Mouse (Mus musculus): ENCODE measurements around the gene Serpina3i. TPM values are rescaled to one million over a fixed set of nuclear protein-coding genes. Genes with fewer than 3 reads are reported as not detected.
A peak's percentile ranks its signal among the peaks of the same experiment; 100 is the strongest.

The Serpina3i gene
- total and polyA plus RNA-seq, 3 experiments = not detected

- H3K36me3 ChIP-seq (replicated peaks in 1 of 2; ENCODE audit: control insufficient read depth in 1 of 2, insufficient read depth in 1 of 2, low read length in 1 of 2) = no peaks in the 10 kb centered on the region
- in situ Hi-C loops (cut with MboI; ENCODE audit: low pct_ligation_motif_present, low pct_unique_long_range_greater_than_20kb, low sequenced_read_pairs) (no loop called here), dilution Hi-C loops (cut with MboI; ENCODE audit: extremely low pct_ligation_motif_present, extremely low pct_unique_long_range_greater_than_20kb, low sequenced_read_pairs) (no loop called here)
- H3K9me3 ChIP-seq (replicated peaks; ENCODE audit: low read length) = peaks cover 3% of the 10 kb centered on the region
- TF ChIP-seq USF1 (IDR thresholded peaks at IDR 0.05; ENCODE audit: low read depth, low read length) (no peak), BHLHE40 (IDR thresholded peaks at IDR 0.05; ENCODE audit: low read depth, low read length) (peak; percentile 94), MAZ (IDR thresholded peaks at IDR 0.05; ENCODE audit: low read depth, low read length) (peak; percentile 84), JUND (conservative IDR thresholded peaks at IDR 0.05; ENCODE audit: low read depth, low read length) (peak; percentile 95), SMC3 (IDR thresholded peaks at IDR 0.05; ENCODE audit: low read depth, low read length) (peak; percentile 20; the same call in 1 of the 2 replicates), CHD1 (IDR thresholded peaks at IDR 0.05; ENCODE audit: low read depth, low read length) (no peak), ZKSCAN1 (IDR thresholded peaks at IDR 0.05; ENCODE audit: borderline replicate concordance, low read depth, low read length) (no peak), HCFC1 (IDR thresholded peaks at IDR 0.05; ENCODE audit: low read depth, low read length) (no peak; the same call in 1 of the 2 replicates), ETS1 (conservative IDR thresholded peaks at IDR 0.05; ENCODE audit: low read depth, low read length) (peak; percentile 87), TCF12 (IDR thresholded peaks at IDR 0.05; ENCODE audit: low read depth, low read length) (peak; percentile 82), POLR2A (IDR thresholded peaks at IDR 0.05; ENCODE audit: low read depth, low read length) (no peak; the same call in 1 of the 2 replicates), JUN (IDR thresholded peaks at IDR 0.05; ENCODE audit: insufficient read depth, low read depth, low read length) (peak; percentile 92), USF2 (conservative IDR thresholded peaks at IDR 0.05; ENCODE audit: low read depth, low read length) (no peak), GABPA (IDR thresholded peaks at IDR 0.05; ENCODE audit: insufficient replicate concordance, low read depth, low read length) (no peak), ZC3H11A (IDR thresholded peaks at IDR 0.05; ENCODE audit: low read depth, low read length) (no peak), RCOR1 (conservative IDR thresholded peaks at IDR 0.05; ENCODE audit: low read depth, low read length) (peak; percentile 94), MAFK (IDR thresholded peaks at IDR 0.05; ENCODE audit: insufficient replicate concordance, low read length) (peak; percentile 67; the same call in 1 of the 2 replicates), CHD2 (IDR thresholded peaks at IDR 0.05; ENCODE audit: low read length) (peak; percentile 84), CTCF (conservative IDR thresholded peaks at IDR 0.05 in 1 of 2, IDR thresholded peaks at IDR 0.05 in 1 of 2; ENCODE audit: low read depth in 2 of 2, low read length in 2 of 2) (no peak), IRF4 (IDR thresholded peaks at IDR 0.05; ENCODE audit: low read depth, low read length) (peak; percentile 100), RAD21 (IDR thresholded peaks at IDR 0.05; ENCODE audit: low read depth, low read length) (no peak), TBP (conservative IDR thresholded peaks at IDR 0.05; ENCODE audit: low read depth, low read length) (no peak), EP300 (IDR thresholded peaks at IDR 0.05; ENCODE audit: low read length) (peak; percentile 97), MEF2A (IDR thresholded peaks at IDR 0.05; ENCODE audit: borderline replicate concordance, low read depth, low read length) (peak; percentile 100), KAT2A (IDR thresholded peaks at IDR 0.05; ENCODE audit: insufficient replicate concordance, low read length) (no peak), ZNF384 (IDR thresholded peaks at IDR 0.05; ENCODE audit: low read depth, low read length) (no peak), ELF1 (IDR thresholded peaks at IDR 0.05; ENCODE audit: low read depth, low read length) (no peak), NRF1 (IDR thresholded peaks at IDR 0.05; ENCODE audit: low read depth, low read length) (0 out of 2 replicates have a peak, but pooled peaks have one; percentile 18), POLR2AphosphoS2 (IDR thresholded peaks at IDR 0.05; ENCODE audit: low read depth, low read length) (no peak), MXI1 (IDR thresholded peaks at IDR 0.05; ENCODE audit: low read depth, low read length) (peak; percentile 40; the same call in 1 of the 2 replicates), MYC (IDR thresholded peaks at IDR 0.05; ENCODE audit: low read depth, low read length) (peak; percentile 40; the same call in 1 of the 2 replicates), E2F4 (IDR thresholded peaks at IDR 0.05; ENCODE audit: insufficient replicate concordance, low read depth, low read length) (no peak), UBTF (IDR thresholded peaks at IDR 0.05; ENCODE audit: low read depth, low read length) (no peak), NELFE (IDR thresholded peaks at IDR 0.05; ENCODE audit: low read depth, low read length) (no peak), MAX (IDR thresholded peaks at IDR 0.05; ENCODE audit: low read length) (no peak; the same call in 1 of the 2 replicates), SIN3A (IDR thresholded peaks at IDR 0.05; ENCODE audit: low read length) (no peak; the same call in 1 of the 2 replicates), PAX5 (IDR thresholded peaks at IDR 0.05; ENCODE audit: low read length) (no peak), ZMIZ1 (IDR thresholded peaks at IDR 0.05; ENCODE audit: low read depth, low read length) (no peak)
- peak overlapping the region; percentile 69 for H3K4me2 ChIP-seq (ENCODE audit: insufficient read depth, low read depth, poor library complexity, severe bottlenecking)
- peak; percentile 85 for DNase-seq (ENCODE audit: extremely low read depth)
- H3K27ac ChIP-seq (ENCODE audit: insufficient read depth, low read depth) = peak overlapping the region; percentile 13; the same call in 1 of the 2 replicates
- H3K79me2 ChIP-seq (replicated peaks; ENCODE audit: control insufficient read depth, extremely low read depth, insufficient read depth, poor library complexity, severe bottlenecking) = no peaks in the 10 kb centered on the region
- H3K9ac ChIP-seq (ENCODE audit: insufficient read depth, low read depth) = 0 out of 2 replicates have a peak overlapping the region, but pooled peaks have one; percentile 7
- no peaks in the 10 kb centered on the region for H3K27me3 ChIP-seq (replicated peaks)
- no peak overlapping the region for H3K4me3 ChIP-seq (replicated peaks in 1 of 3; ENCODE audit: low read depth in 2 of 3, low read length in 2 of 3, poor library complexity in 1 of 3)
- peaks cover 10 to 32% of the 10 kb centered on the region in 2 experiments for H3K4me1 ChIP-seq (ENCODE audit: control insufficient read depth in 1 of 2, insufficient read depth in 2 of 2)
These were observed 15.5 kb downstream of the Serpina3i start for GRCm38 (mm10) chr12:104278216-104279055.
